Mouse (Mus musculus) neural tube, embryonic 12.5 days (tissue): Measurements from ENCODE around the gene Scube1. TPM values are rescaled to one million over a fixed set of nuclear protein-coding genes. Genes with fewer than 3 reads are reported as not detected.

Experiments used
- ATAC-seq: fragments of 200-750 bp; cut with Nextera tagmentation; 2 replicates; pipeline ENCODE4 v1.8.0; 2017; ENCODE audit warnings: low read depth, mild to moderate bottlenecking, moderate TSS enrichment, moderate library complexity; ENCODE audit not compliant: low FRiP score
- H3K27ac ChIP-seq: fragments of 300-500 bp; sonication (generic); 2 replicates; pipeline ENCODE4 v1.5.1; 2016
- H3K27me3 ChIP-seq: fragments of 300-500 bp; sonication (generic); replicated peaks from 2 replicates; pipeline ENCODE4 v1.6.1; 2016; ENCODE audit warnings: mild to moderate bottlenecking
- H3K36me3 ChIP-seq: fragments of 300-500 bp; sonication (generic); 2 replicates; pipeline ENCODE4 v1.6.1; 2016; ENCODE audit warnings: mild to moderate bottlenecking
- H3K4me1 ChIP-seq: fragments of 300-500 bp; sonication (generic); 2 replicates; pipeline ENCODE4 v1.6.1; 2016
- H3K4me2 ChIP-seq: fragments of 300-500 bp; sonication (generic); replicated peaks from 2 replicates; pipeline ENCODE4 v1.6.1; 2016; ENCODE audit warnings: mild to moderate bottlenecking
- H3K4me3 ChIP-seq: fragments of 300-500 bp; sonication (generic); 2 replicates; pipeline ENCODE4 v1.5.1; 2016
- H3K9ac ChIP-seq: fragments of 300-500 bp; sonication (generic); 2 replicates; pipeline ENCODE4 v1.6.1; 2016; ENCODE audit warnings: mild to moderate bottlenecking
- H3K9me3 ChIP-seq: fragments of 300-500 bp; sonication (generic); 2 replicates; pipeline ENCODE4 v1.6.1; 2016; ENCODE audit warnings: mild to moderate bottlenecking
- WGBS: fragments of 180-500 bp; shearing (Covaris S2); methylation state at CpG from one replicate; pipeline ENCODE4 v1.1.7; 2016; 5-methylcytosine and 5-hydroxymethylcytosine counted together
- polyA plus RNA-seq: library from polyadenylated mRNA; unstranded; fragments of >200 nt; fragmentation: Nextera tagmentation; extraction: Ambion mirVana; gene quantifications from 2 replicates; pipeline ENCODE4 v1.2.1, GENCODE M21; 2016

Gene Scube1
- polyA plus RNA-seq, 1 experiment from 2014 or later: 32.4 TPM

- WGBS: 53% methylated on average over 13 of the region's 13 CpGs
- H3K9ac ChIP-seq: 0 out of 2 replicates have a peak overlapping the region, but pooled peaks have one; percentile 1
- H3K4me1 ChIP-seq: peaks cover 50% of the 10 kb centered on the region
- H3K36me3 ChIP-seq: peaks cover 17% of the 10 kb centered on the region
- no peak overlapping the region for H3K4me2 ChIP-seq
- no peak overlapping the region for H3K27ac ChIP-seq
- no peak for ATAC-seq
- H3K27me3 ChIP-seq: no peaks in the 10 kb centered on the region
- H3K9me3 ChIP-seq: 0 out of 2 replicates have a peak, but pooled peaks cover 6% of the 10 kb centered on the region
- H3K4me3 ChIP-seq: no peak overlapping the region
These were observed 24.3 kb downstream of the Scube1 start for GRCm38 (mm10) chr15:83700593-83700923.

DNA sequence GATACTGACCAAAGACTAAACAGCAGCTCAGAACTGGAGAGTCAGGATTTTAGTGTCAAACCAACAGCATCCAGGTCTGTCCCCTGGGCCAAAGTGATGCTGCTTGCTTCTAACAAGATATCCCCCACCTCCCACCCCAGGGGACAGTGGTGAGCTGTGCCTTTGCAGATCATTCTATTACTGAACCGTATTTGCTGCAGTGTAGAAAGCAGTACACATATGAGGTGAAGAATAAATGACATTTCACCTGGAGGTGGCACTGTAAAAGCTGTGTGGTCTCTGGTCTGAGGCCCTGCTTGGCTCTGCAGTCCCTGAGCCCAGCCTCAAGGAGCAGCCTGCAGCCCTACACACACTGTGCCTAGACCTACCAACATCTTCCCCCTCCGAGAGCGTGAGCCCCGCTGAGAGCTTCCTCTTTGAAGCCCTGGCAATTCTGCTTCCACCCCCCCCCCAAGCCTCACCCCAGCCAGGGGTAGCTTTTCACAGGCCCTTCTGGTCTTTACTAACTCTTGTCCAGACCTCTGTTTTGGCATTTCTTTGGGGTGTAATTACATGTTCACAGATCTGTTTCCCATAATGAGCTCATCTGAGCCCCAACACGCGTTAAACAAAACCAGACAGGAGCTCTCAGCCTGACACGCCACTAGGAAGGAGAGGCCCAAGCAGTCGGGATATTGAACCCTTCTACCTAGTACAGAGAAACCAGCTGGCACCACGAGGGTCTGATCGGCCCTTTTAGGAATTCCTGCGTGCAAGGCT lies 24.8 kb downstream of the Scube1 start:
- 26% methylated on average over 11 of the region's 11 CpGs for WGBS
- Histone ChIP-seq H3K4me2 (no peak overlapping the region), H3K9ac (0 out of 2 replicates have a peak overlapping the region, but pooled peaks have one; percentile 1), H3K27ac (no peak overlapping the region), H3K27me3 (no peaks in the 10 kb centered on the region), H3K9me3 (0 out of 2 replicates have a peak, but pooled peaks cover 6% of the 10 kb centered on the region), H3K4me1 (peaks cover 50% of the 10 kb centered on the region), H3K4me3 (no peak overlapping the region), H3K36me3 (peaks cover 17% of the 10 kb centered on the region)
- no peak for ATAC-seq

- H3K4me3 ChIP-seq: no peak overlapping the region
- WGBS: 15% methylated on average over 20 of the region's 20 CpGs
- 0 out of 2 replicates have a peak, but pooled peaks cover 6% of the 10 kb centered on the region for H3K9me3 ChIP-seq
- H3K9ac ChIP-seq: no peak overlapping the region
- peaks cover 17% of the 10 kb centered on the region for H3K36me3 ChIP-seq
- H3K4me2 ChIP-seq: 0 out of 2 replicates have a peak overlapping the region, but pooled peaks have one; percentile 24
- no peak for ATAC-seq
- H3K27me3 ChIP-seq: no peaks in the 10 kb centered on the region
- no peak overlapping the region for H3K27ac ChIP-seq
- H3K4me1 ChIP-seq: peaks cover 50% of the 10 kb centered on the region
These were observed 25.5 kb downstream of the Scube1 start for GRCm38 (mm10) chr15:83699132-83699833.

DNA sequence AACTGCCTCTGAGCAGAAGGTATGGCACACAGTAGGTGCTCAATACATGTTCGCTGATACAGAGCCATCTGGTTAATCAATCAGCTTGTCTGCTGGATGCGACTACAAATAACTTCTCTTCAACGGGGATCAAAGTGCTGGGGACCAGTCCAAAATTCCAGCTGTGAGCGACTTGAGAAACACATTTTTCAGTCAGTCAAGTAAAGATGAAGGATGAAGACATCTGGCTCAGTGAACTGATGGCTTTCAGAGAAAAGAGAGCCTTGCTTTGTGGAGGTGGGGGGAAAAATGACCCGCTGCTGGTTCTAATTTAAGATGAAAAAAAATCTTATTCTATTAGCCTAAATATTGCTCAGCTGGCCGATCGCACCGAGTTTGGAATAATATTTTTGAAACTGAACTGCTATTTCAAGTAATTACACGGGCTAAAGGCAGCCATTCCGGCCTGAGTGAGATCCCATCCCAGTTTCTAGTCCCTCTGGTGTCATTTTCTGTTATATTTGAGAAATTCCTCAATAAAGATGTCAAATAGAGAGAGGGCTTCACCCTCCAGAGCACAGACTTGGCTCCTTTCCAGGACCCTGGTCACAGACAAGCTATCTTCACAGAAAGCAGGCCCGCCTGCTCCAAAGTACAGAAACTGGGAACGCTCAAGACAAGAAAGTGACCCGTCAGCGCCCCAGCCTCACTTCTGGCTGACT lies 28.0 kb downstream of the Scube1 start:
- H3K4me2 ChIP-seq: 0 out of 2 replicates have a peak overlapping the region, but pooled peaks have one; percentile 10
- H3K27me3 ChIP-seq: no peaks in the 10 kb centered on the region
- no peak overlapping the region for H3K27ac ChIP-seq
- no peak overlapping the region for H3K9ac ChIP-seq
- no peaks in the 10 kb centered on the region for H3K9me3 ChIP-seq
- WGBS: 54% methylated on average over 14 of the region's 14 CpGs
- H3K4me3 ChIP-seq: no peak overlapping the region
- ATAC-seq: no peak
- no peaks in the 10 kb centered on the region for H3K36me3 ChIP-seq
- peaks cover 54% of the 10 kb centered on the region for H3K4me1 ChIP-seq

GRCm38 (mm10) chr15:83695159-83695558 lies 29.7 kb downstream of the Scube1 start:
- Histone ChIP-seq H3K9me3 (no peaks in the 10 kb centered on the region), H3K27ac (no peak overlapping the region), H3K4me3 (no peak overlapping the region), H3K9ac (no peak overlapping the region), H3K4me1 (peaks cover 44% of the 10 kb centered on the region), H3K27me3 (no peaks in the 10 kb centered on the region), H3K36me3 (no peaks in the 10 kb centered on the region), H3K4me2 (no peak overlapping the region)
- 89% methylated on average over 11 of the region's 11 CpGs for WGBS
- ATAC-seq: no peak

GRCm38 (mm10) chr15:83691901-83692361 lies 32.9 kb downstream of the Scube1 start:
- Histone ChIP-seq H3K4me2 (no peak overlapping the region), H3K27ac (no peak overlapping the region), H3K27me3 (no peaks in the 10 kb centered on the region), H3K9ac (no peak overlapping the region), H3K36me3 (no peaks in the 10 kb centered on the region), H3K4me1 (peaks cover 13% of the 10 kb centered on the region), H3K9me3 (no peaks in the 10 kb centered on the region), H3K4me3 (no peak overlapping the region)
- WGBS: 56% methylated on average over 8 of the region's 8 CpGs
- no peak for ATAC-seq

DNA sequence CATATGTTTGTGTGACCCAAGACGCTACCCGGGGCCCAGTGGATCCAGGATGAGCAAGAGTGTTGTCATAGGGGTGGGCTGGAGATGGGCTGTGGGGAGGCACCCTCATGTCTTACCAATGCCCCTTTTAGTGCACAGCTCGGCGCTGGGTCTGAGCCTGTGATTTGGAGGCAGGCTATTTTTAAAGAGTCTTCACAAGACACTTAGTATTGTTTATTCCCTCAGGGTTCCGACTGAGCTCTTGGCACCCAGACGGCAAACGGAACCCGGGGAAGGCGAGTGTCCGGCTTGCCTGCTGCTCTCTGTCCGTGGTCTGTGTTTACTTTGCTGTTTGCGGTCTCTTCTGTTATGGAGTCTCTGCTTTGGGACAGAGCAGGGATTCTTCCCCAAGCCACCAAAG lies 34.9 kb downstream of the Scube1 start:
- H3K4me2 ChIP-seq: no peak overlapping the region
- 0 out of 2 replicates have a peak, but pooled peaks cover 4% of the 10 kb centered on the region for H3K4me1 ChIP-seq
- no peaks in the 10 kb centered on the region for H3K27me3 ChIP-seq
- no peak for ATAC-seq
- H3K4me3 ChIP-seq: no peak overlapping the region
- H3K27ac ChIP-seq: no peak overlapping the region
- H3K9me3 ChIP-seq: no peaks in the 10 kb centered on the region
- no peaks in the 10 kb centered on the region for H3K36me3 ChIP-seq
- no peak overlapping the region for H3K9ac ChIP-seq
- WGBS: 87% methylated on average over 12 of the region's 12 CpGs

- no peak for ATAC-seq
- 56% methylated on average over 9 of the region's 9 CpGs for WGBS
These were observed 38.2 kb downstream of the Scube1 start for GRCm38 (mm10) chr15:83686601-83687000.

GRCm38 (mm10) chr15:83685950-83686349 lies 38.9 kb downstream of the Scube1 start:
- Histone ChIP-seq H3K4me1 (peaks cover 3% of the 10 kb centered on the region; the same call in 1 of the 2 replicates), H3K9ac (no peak overlapping the region), H3K9me3 (no peaks in the 10 kb centered on the region), H3K27me3 (0 out of 2 replicates have a peak, but pooled peaks cover 5% of the 10 kb centered on the region), H3K36me3 (no peaks in the 10 kb centered on the region), H3K4me3 (no peak overlapping the region), H3K27ac (no peak overlapping the region), H3K4me2 (no peak overlapping the region)
- ATAC-seq: no peak
- over 99% methylated on average over 3 of the region's 3 CpGs for WGBS

More at GRCm38 (mm10) chr15:83686601-83687000, 38.2 kb downstream of the Scube1 start:
- no peak overlapping the region for H3K4me2 ChIP-seq
- H3K27ac ChIP-seq: no peak overlapping the region
- 0 out of 2 replicates have a peak, but pooled peaks cover 3% of the 10 kb centered on the region for H3K27me3 ChIP-seq
- H3K9me3 ChIP-seq: no peaks in the 10 kb centered on the region
- peaks cover 3% of the 10 kb centered on the region; the same call in 1 of the 2 replicates for H3K4me1 ChIP-seq
- no peak overlapping the region for H3K9ac ChIP-seq
- no peak overlapping the region for H3K4me3 ChIP-seq
- H3K36me3 ChIP-seq: no peaks in the 10 kb centered on the region

- Histone ChIP-seq H3K27ac (no peak overlapping the region), H3K4me2 (no peak overlapping the region), H3K4me3 (no peak overlapping the region), H3K27me3 (peaks cover 14% of the 10 kb centered on the region; the same call in 1 of the 2 replicates), H3K4me1 (peaks cover 22% of the 10 kb centered on the region), H3K36me3 (no peaks in the 10 kb centered on the region), H3K9me3 (no peaks in the 10 kb centered on the region), H3K9ac (no peak overlapping the region)
- WGBS: 66% methylated on average over 15 of the region's 15 CpGs
- ATAC-seq: no peak
These were observed 41.7 kb downstream of the Scube1 start for GRCm38 (mm10) chr15:83683051-83683561.

GRCm38 (mm10) chr15:83680300-83680699 lies 44.5 kb downstream of the Scube1 start:
- H3K9ac ChIP-seq: no peak overlapping the region
- no peak overlapping the region for H3K4me3 ChIP-seq
- H3K36me3 ChIP-seq: no peaks in the 10 kb centered on the region; the same call in 1 of the 2 replicates
- no peak overlapping the region for H3K4me2 ChIP-seq
- 81% methylated on average over 7 of the region's 7 CpGs for WGBS
- H3K9me3 ChIP-seq: no peaks in the 10 kb centered on the region
- H3K4me1 ChIP-seq: peaks cover 27% of the 10 kb centered on the region
- H3K27ac ChIP-seq: no peak overlapping the region
- no peak for ATAC-seq
- H3K27me3 ChIP-seq: peaks cover 20% of the 10 kb centered on the region
